Mouse (Mus musculus) embryo, embryonic 10.5 days (tissue): ENCODE measurements around the gene Cadm2.

Source experiments
- DNase-seq: peaks from one replicate; pipeline ENCODE4 v3.0.0-alpha.2; 2015; ENCODE audit warnings: low spot score

Cadm2 gene

DNA sequence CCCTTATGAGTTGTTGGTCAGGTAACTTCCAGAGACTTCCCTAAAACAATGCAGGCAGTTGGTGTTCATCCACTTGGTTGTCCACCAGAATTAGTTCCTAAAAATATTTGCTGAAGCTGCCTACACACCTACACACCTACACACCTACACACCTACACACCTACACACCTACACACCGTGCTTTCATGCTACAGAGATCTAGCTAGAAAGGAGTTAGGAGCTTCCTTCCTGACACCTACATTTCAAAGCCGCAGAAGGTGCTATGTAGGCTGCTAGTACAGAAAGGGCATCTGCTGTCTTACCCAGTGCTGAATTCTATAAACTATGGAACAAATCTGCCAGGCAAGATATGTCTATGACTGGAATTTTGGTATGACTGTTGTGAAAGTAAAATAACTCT, 872.2 kb downstream of the Cadm2 start:
- DNase-seq: no peak

DNA sequence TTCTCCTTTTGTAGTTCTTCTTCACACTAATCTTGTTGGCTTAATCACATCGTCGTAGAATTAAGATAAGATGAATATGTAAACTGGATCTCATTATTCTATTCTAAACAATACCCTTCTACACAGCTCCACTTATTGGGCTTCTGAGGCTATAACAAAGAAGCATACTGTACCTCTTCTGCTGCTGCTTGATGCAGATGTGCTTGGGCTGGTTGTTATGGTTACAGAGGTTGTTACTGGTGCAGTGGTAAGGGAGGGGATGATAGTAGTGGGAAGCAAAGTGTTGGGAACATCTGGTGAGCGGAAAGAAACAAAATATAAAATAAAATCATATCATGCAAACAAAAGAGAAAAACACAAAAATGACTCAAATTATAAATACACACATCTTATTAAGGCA, 889.5 kb downstream of the Cadm2 start:
- DNase-seq: no peak

DNA sequence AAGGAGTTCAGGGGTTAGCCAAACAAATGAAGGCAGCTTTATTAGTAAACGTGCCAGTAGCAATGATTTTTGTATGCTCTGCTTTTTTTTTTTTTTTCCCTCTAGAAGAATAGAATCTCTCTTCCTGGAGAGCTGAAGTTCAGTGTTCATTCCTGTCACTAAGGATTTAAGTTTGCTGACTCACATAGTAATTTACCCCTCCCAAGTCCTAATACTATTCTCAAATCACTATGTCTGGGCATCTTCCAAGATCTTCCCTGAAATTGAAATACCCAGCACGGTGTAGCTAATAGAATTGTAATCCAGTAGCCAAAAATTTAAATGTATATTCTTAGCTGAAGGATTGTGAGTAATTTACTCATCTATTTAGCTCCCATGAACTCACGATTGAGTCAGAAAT, 914.2 kb downstream of the Cadm2 start:
- no peak for DNase-seq

- no peak for DNase-seq
Measured at GRCm38 (mm10) chr16:66694783-66695182, 925.9 kb downstream of the Cadm2 start.

DNA sequence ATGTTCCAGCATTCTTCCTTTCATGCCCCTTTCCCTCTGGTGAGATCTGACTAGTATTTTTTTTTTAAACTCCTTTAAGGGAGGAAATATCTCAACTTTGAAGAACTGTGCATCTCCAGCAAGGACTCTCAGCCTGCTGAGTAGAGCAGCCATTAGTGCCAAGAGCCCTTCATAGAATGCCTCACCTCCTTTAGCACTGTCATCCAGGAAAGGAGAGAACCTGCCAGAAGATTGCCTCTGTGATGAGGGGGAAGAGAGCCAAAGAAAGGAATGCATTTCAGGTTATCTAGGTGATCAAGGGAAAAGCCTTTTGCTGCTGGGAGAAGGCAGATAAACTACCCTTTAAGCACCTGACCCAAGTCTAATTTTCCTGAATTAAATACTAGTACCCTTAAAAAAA, 943.5 kb downstream of the Cadm2 start:
- DNase-seq: no peak

- no peak for DNase-seq
Measured at GRCm38 (mm10) chr16:66651013-66651362, 969.7 kb downstream of the Cadm2 start.

GRCm38 (mm10) chr16:66650348-66651012, 970.2 kb downstream of the Cadm2 start:
- DNase-seq: no peak

- no peak for DNase-seq
Measured at GRCm38 (mm10) chr16:66647798-66648197, 972.9 kb downstream of the Cadm2 start.

DNA sequence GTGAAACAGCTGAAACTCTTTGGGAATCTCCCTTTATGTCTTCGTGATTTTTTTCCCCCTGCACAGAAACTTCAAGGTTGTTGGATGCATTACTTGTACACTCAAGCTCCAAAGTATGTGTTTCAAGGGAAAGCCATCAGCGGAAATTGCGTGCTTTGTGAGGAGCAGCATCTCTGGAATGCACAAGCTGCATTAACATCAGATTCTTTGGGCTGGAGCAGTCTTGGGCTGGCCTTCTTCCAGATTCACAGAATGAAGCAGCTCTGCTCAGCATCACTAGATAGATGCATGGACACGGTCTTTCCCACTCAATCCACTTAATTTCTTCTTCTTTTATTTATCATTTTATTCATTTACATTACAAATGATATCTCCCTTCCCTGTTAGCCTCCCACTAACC, 977.1 kb downstream of the Cadm2 start:
- no peak for DNase-seq

DNA sequence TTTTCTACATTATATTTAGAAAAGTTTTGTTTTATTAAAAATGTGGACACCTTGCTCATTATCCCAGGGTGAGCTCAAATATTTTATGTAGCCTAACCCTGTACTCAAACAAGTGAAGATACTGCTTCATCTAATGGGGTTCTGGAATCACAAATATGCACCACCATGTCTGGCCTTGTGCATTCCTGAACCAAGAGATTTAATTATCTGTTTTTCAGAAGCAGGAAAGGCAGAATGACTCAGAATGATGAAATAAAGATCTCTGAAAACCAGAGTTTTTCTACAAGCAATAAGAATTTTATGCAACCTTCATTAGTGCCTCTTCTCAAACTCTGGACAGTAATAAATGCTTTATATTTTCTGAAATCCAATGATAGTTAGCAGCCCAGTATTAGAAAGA, 993.2 kb downstream of the Cadm2 start:
- no peak for DNase-seq

DNA sequence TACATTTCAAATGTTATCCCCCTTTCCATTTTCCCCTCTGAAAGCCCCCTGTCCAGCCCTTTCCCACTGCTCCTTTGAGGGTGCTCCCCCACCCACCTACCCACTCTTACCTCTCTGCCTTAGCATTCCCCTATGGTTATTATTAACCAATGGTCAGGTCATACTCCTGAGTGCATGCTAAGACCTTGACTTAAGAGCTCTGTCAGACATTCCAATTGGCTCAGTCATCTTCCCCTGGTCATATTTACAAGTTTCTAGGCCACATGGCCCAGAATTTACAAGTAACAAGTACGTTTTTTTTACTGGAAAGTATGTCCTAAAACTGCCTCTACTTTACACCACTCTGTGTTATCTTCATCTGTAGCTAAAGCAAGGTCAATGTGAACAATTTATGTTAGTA, 998.3 kb downstream of the Cadm2 start:
- DNase-seq: no peak

DNA sequence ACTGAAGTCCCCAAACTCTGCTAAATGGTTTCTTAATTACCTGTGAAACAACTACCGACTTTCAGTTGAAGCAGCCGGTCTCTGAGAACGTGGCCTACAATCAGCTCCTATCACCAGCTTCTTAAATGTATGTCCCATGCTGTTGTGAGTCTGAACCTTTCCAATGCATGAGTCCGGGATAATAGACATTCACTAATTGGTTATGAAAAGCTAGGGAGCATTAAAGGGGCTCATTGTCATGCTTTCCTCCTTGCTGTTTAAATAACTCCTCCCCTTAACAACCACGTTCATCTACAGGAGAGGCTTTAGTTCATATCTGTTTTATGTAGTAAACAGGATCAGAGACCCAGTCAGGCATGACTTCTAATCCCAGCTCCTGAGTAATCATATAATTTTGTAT, 1008.1 kb downstream of the Cadm2 start:
- no peak for DNase-seq
